Mouse (Mus musculus) left cerebral cortex, postnatal 25 days (tissue): ENCODE measurements around the gene Tmsb15b1. TPM values are rescaled to one million over a fixed set of nuclear protein-coding genes. Genes with fewer than 3 reads are reported as not detected.

Experiments used
- total RNA-seq, 2 experiments: library from RNA; stranded (reverse); gene quantifications; 2 replicates each; pipeline ENCODE4 v1.2.3; 2021

The Tmsb15b1 gene
- total RNA-seq, 2 experiments from 2014 or later = 3.0 to 7.7 TPM

Other genes starting within 250 kb of the Tmsb15b1 start
- gene Morf4l2, start 233.2 kb downstream of the Tmsb15b1 start, total RNA-seq = 100 to 1,000 TPM; 337 to 381 TPM
- gene Glra4, start 196.7 kb downstream of the Tmsb15b1 start, total RNA-seq = under 1 TPM; 0.18 to 0.21 TPM
- gene Plp1, start 154.2 kb downstream of the Tmsb15b1 start, total RNA-seq = 1,000 to 10,000 TPM in 1 of 2 experiments, 100 to 1,000 TPM in 1; 891 to 1,070 TPM
- gene Rab9b, start 108.1 kb downstream of the Tmsb15b1 start, total RNA-seq = 10 to 100 TPM; 15.2 to 19.8 TPM
- gene H2bfm, start 49.5 kb downstream of the Tmsb15b1 start, total RNA-seq = not detected
- 10 to 100 TPM in 1 of 2 experiments, 1 to 10 TPM in 1; 9.7 to 13.4 TPM for gene Tmsb15b2, start 1.4 kb downstream of the Tmsb15b1 start, total RNA-seq
- 1 to 10 TPM; 3.1 to 3.8 TPM for gene Tmsb15l, start within 50 bp of the Tmsb15b1 start, total RNA-seq
- gene Zcchc18, start 16.3 kb upstream of the Tmsb15b1 start, total RNA-seq = 100 to 1,000 TPM; 240 to 266 TPM
- gene Slc25a53, start 61.4 kb upstream of the Tmsb15b1 start, total RNA-seq = 10 to 100 TPM; 23.0 to 32.1 TPM
- gene Fam199x, start 72.7 kb upstream of the Tmsb15b1 start, total RNA-seq = 1 to 10 TPM; 7.9 to 9.1 TPM
- gene Esx1, start 145.2 kb upstream of the Tmsb15b1 start, total RNA-seq = not detected